Mouse (Mus musculus) stomach, adult 2 months (tissue): ENCODE data around the gene Krtap7-1. TPM values are rescaled to one million over a fixed set of nuclear protein-coding genes. Genes with fewer than 3 reads are reported as not detected.

Experiments used
- polyA plus RNA-seq: library from polyadenylated mRNA; depleted of rRNA; stranded (reverse); fragments of >200 nt; gene quantifications from 2 replicates; pipeline ENCODE4 v1.2.3, GENCODE M21; 2012; rRNA removed

Krtap7-1 gene
- not detected in 2 replicates for polyA plus RNA-seq

DNA sequence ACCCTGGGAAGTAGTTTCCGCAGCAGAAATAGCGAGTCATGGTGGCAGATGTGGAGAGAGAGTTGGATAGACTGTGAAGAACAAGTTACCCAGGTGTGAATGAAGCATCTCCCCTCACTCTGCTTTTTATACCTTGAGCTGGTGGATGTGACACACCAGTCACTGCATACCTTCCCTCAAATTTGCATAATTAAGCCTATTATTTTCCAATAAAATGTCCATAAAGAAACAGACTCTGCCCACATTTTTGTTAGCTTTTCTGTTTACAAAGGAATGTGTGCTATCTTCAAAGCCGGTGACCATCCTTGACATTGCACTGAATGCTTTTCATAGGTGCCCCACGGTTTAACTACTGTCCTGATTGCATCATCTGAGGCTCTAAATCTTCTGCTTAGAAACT is at the start of gene Krtap7-1:
Gene Krtap7-1, minus strand, starts transcription at position 101 of the 400 bp plus-strand sequence.

DNA sequence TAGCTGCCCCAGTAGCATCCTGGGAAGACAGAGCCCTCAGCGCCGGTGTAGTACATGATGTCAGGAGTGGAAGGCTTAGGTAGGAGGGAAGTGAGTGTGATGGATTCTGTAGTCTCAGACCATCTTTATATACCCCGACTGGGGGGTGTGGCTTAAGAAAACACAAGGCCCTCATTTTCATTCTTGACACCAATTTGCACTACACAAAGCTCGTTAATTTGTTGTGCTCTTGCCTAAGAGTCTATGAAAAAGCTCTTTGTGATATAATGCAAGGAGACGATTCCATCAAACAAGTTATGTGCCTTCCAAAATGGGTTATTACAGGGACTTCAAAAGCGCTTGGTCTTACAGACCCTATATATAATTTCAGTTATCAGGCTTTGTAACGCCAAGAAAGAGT is 20.3 kb downstream of the Krtap7-1 start, which contains the start of gene Krtap8-1:
Gene Krtap8-1, minus strand, starts transcription at position 101 of the 400 bp plus-strand sequence.

Other genes with a start within 250 kb of the Krtap7-1 start
- gene Krtap21-1, start 104.5 kb downstream of the Krtap7-1 start, polyA plus RNA-seq: not detected in 2 replicates
- not detected in 2 replicates for gene Krtap6-2, start 88.2 kb downstream of the Krtap7-1 start, polyA plus RNA-seq
- gene Krtap8-1, start 20.4 kb downstream of the Krtap7-1 start, polyA plus RNA-seq: not detected in 2 replicates
- gene Krtap11-1, start 62.9 kb upstream of the Krtap7-1 start, polyA plus RNA-seq: not detected in 2 replicates